Comparison of ENCODE assay signal across 22 mouse cellular contexts in genomic region chr8:119295477-119295876, GRCm38 (mm10). TPM values are rescaled to one million over a fixed set of nuclear protein-coding genes. Genes with fewer than 3 reads are reported as not detected.
DNase-seq lines count a peak whose midpoint lies in the region; ATAC-seq and TF ChIP-seq lines count a peak whose summit lies in the region.
"Had no signal": no experiment of that assay in that cellular context is flagged by ENCODE, and none has a peak within 500 bp of the region (broad histone marks: within the 10 kb centered on the region; RNA-seq: fewer than 3 reads in every experiment).

No protein-coding gene starts in this region.

- no peak overlapping the region for H3K4me3 ChIP-seq in layer of hippocampus, adult 2 months
- H3K4me3 ChIP-seq: embryonic facial prominence, embryonic 12.5 days; heart, embryonic 10.5 days; hindbrain, embryonic 13.5 days; intestine, embryonic 15.5 days; kidney, embryonic 15.5 days; limb, embryonic 12.5 days; stomach, embryonic 15.5 days had no signal

- no peak for DNase-seq in layer of hippocampus, adult 2 months (ENCODE audit: low spot score in 2 of 2)
- no peak for DNase-seq in layer of hippocampus, adult 18-20 months (ENCODE audit: low spot score in 2 of 2)
- peak; percentile 81 for DNase-seq in ES-CJ7 (ENCODE audit: low read depth, low spot score)
- no peak for DNase-seq in cerebellum, adult 8-10 months
- DNase-seq in adrenal gland, postnatal 10 days = no peak
- no peak for DNase-seq in frontal cortex, postnatal 25 days (ENCODE audit: low spot score in 2 of 2)
- DNase-seq: adrenal gland, adult 8-10 months; cerebellum, adult 2 months; gastrocnemius, postnatal 10 days; heart, postnatal 10 days; thymus, postnatal 36 days had no signal

- peak; percentile 40 for TF ChIP-seq CTCF in layer of hippocampus, adult 2 months (conservative IDR thresholded peaks at IDR 0.05)

- H3K27ac ChIP-seq in layer of hippocampus, adult 2 months = no peak overlapping the region
- H3K27ac ChIP-seq: embryonic facial prominence, embryonic 12.5 days; heart, embryonic 10.5 days; hindbrain, embryonic 13.5 days; intestine, embryonic 15.5 days; kidney, embryonic 15.5 days; limb, embryonic 12.5 days; liver, embryonic 14.5 days; stomach, embryonic 15.5 days had no signal

- ATAC-seq in granulocyte monocyte progenitor cell, adult 5-6 weeks (replicated peaks; ENCODE audit: poor library complexity, severe bottlenecking) = 0 out of 2 replicates have a peak, but pooled peaks have one; percentile 16
- ATAC-seq: CD4-positive, CD25-positive, alpha-beta regulatory T cell, adult 4 months; intestine, embryonic 15.5 days; midbrain, embryonic 16.5 days had no signal

RNA-seq across cellular contexts. Expression of gene Hsbp1, which starts 48.8 kb away (rescaled TPM):
- total RNA-seq in layer of hippocampus, adult 2 months (2021) = 100 to 1,000 TPM; 315 to 337 TPM
- 100 to 1,000 TPM; 317 to 341 TPM for total RNA-seq in layer of hippocampus, adult 18-20 months (2021)
- 128 and 172 TPM in 2 replicates for total RNA-seq in granulocyte monocyte progenitor cell, adult 5-6 weeks (2014; fragmentation: Nextera tagmentation)
- 97.7 and 102 TPM in 2 replicates for total RNA-seq in granulocyte monocyte progenitor cell, adult 5-6 weeks (2017)
- total RNA-seq in adrenal gland, postnatal 10 days (2021) = 100 to 1,000 TPM; 168 to 176 TPM
